Mouse (Mus musculus) lung, embryonic 16.5 days (tissue): ENCODE results near the gene Pcgf3. TPM values are rescaled to one million over a fixed set of nuclear protein-coding genes. Genes with fewer than 3 reads are reported as not detected.

Experiments
- ATAC-seq: fragments of 200-750 bp; cut with Nextera tagmentation; 2 replicates; pipeline ENCODE4 v1.8.0; 2017; ENCODE audit warnings: low read depth, mild to moderate bottlenecking, moderate library complexity
- H3K27ac ChIP-seq: fragments of 300-500 bp; sonication (generic); 2 replicates; pipeline ENCODE4 v1.5.1; 2014; ENCODE audit warnings: mild to moderate bottlenecking, control low read depth, low read length
- H3K27me3 ChIP-seq: fragments of 300-500 bp; sonication (generic); 2 replicates; pipeline ENCODE4 v1.6.1; 2014; ENCODE audit warnings: low read depth, low read length, mixed read lengths; ENCODE audit not compliant: control insufficient read depth, insufficient read depth
- H3K36me3 ChIP-seq: fragments of 300-500 bp; sonication (generic); 2 replicates; pipeline ENCODE4 v1.6.1; 2014; ENCODE audit warnings: low read length; ENCODE audit not compliant: control insufficient read depth, insufficient read depth
- H3K4me1 ChIP-seq: fragments of 300-500 bp; sonication (generic); replicated peaks from 2 replicates; pipeline ENCODE4 v1.6.1; 2014; ENCODE audit warnings: low read length, mixed read lengths; ENCODE audit not compliant: control insufficient read depth, insufficient read depth
- H3K4me2 ChIP-seq: fragments of 300-500 bp; sonication (generic); 2 replicates; pipeline ENCODE4 v1.6.1; 2014; ENCODE audit warnings: low read depth, low read length, control low read depth
- H3K4me3 ChIP-seq: fragments of 300-500 bp; sonication (generic); 2 replicates; pipeline ENCODE4 v1.5.1; 2014; ENCODE audit warnings: mild to moderate bottlenecking, low read length, control low read depth
- H3K9ac ChIP-seq: fragments of 300-500 bp; sonication (generic); 2 replicates; pipeline ENCODE4 v1.6.1; 2014; ENCODE audit warnings: low read length, control low read depth
- H3K9me3 ChIP-seq: fragments of 300-500 bp; sonication (generic); 2 replicates; pipeline ENCODE4 v1.6.1; 2016; ENCODE audit warnings: low read length; ENCODE audit not compliant: control insufficient read depth
- WGBS: fragments of 180-500 bp; shearing (Covaris S2); extraction: QIAGEN DNeasy Blood & Tissue Kit; methylation state at CpG from one replicate; pipeline ENCODE4 v1.1.7; 2014; 5-methylcytosine and 5-hydroxymethylcytosine counted together
- polyA plus RNA-seq: library from polyadenylated mRNA; unstranded; fragments of >200 nt; fragmentation: Nextera tagmentation; extraction: Ambion mirVana; gene quantifications from 2 replicates; pipeline ENCODE4 v1.2.1, GENCODE M21; 2015

Pcgf3 gene
- polyA plus RNA-seq, result 16.9 and 18.9 TPM in 2 replicates

- Histone ChIP-seq H3K4me1 (peaks cover 16% of the 10 kb centered on the region), H3K27me3 (no peaks in the 10 kb centered on the region), H3K36me3 (no peaks in the 10 kb centered on the region), H3K27ac (peak within 1 kb of the TSS; percentile 78), H3K4me2 (peak within 1 kb of the TSS; percentile 94), H3K4me3 (peak within 1 kb of the TSS; percentile 82), H3K9ac (peak within 1 kb of the TSS; percentile 97), H3K9me3 (no peaks in the 10 kb centered on the region)
- ATAC-seq, result peak; percentile 98
- under 1% methylated on average over 60 of the region's 62 CpGs for WGBS
These were observed at the start of gene Pcgf3 for GRCm38 (mm10) chr5:108461082-108462065. Gene Pcgf3 (plus strand): TSS chr5:108461232.

- H3K9ac ChIP-seq, result no peak overlapping the region
- no peaks in the 10 kb centered on the region for H3K36me3 ChIP-seq
- ATAC-seq, result no peak
- no peak overlapping the region for H3K27ac ChIP-seq
- no peak overlapping the region for H3K4me2 ChIP-seq
- H3K27me3 ChIP-seq, result no peaks in the 10 kb centered on the region
- no peaks in the 10 kb centered on the region for H3K9me3 ChIP-seq
- H3K4me3 ChIP-seq, result no peak overlapping the region
- WGBS, result 52% methylated on average over 2 of the region's 2 CpGs
- H3K4me1 ChIP-seq, result no peaks in the 10 kb centered on the region
These were observed 46.3 kb upstream of the Pcgf3 start for GRCm38 (mm10) chr5:108414711-108415110.

DNA sequence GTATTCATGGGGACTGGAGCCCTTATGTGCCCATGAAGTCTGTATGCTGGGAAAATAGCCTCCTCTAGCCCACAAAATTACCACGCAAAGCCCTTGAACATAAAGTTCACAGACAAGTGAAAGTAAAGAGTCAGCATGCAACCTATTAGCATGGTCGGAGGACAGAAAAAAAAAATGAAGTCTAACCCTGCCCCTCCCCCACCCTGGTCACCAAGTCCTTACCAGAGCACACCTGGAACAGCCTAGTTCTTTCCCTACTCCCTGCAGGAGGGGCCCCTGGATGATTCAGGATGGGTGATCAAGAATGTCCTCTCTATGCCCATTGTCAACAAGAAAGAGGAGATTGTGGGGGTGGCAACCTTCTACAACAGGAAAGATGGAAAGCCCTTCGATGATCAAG is 38.3 kb upstream of the Pcgf3 start:
- WGBS, result 74% methylated on average over 3 of the region's 3 CpGs
- Histone ChIP-seq H3K4me1 (no peaks in the 10 kb centered on the region), H3K4me3 (no peak overlapping the region), H3K9ac (no peak overlapping the region), H3K9me3 (no peaks in the 10 kb centered on the region), H3K27ac (no peak overlapping the region), H3K36me3 (no peaks in the 10 kb centered on the region), H3K4me2 (no peak overlapping the region), H3K27me3 (no peaks in the 10 kb centered on the region)
- no peak for ATAC-seq

DNA sequence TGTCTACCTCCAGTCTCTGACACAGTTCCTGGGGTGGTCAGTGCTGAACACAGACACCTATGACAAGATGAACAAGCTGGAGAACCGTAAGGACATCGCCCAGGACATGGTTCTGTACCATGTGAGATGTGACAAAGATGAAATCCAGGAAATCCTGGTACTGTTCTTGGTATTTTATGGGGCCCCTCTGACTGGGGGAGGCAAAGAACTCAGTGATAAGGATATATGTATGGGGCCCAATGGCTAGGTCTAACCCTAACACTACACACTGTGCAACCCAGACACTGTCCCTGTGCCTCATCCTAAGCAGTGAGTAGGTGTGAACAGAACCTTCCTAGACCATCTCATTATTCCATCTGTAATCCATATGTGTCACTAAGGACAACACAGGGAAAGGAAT is 37.6 kb upstream of the Pcgf3 start:
- Histone ChIP-seq H3K36me3 (no peaks in the 10 kb centered on the region), H3K4me2 (no peak overlapping the region), H3K9me3 (no peaks in the 10 kb centered on the region), H3K4me1 (no peaks in the 10 kb centered on the region), H3K9ac (no peak overlapping the region), H3K27ac (no peak overlapping the region), H3K4me3 (no peak overlapping the region), H3K27me3 (no peaks in the 10 kb centered on the region)
- ATAC-seq, result no peak; the same call in 1 of the 2 replicates
- WGBS, result 84% methylated on average over 2 of the region's 2 CpGs

DNA sequence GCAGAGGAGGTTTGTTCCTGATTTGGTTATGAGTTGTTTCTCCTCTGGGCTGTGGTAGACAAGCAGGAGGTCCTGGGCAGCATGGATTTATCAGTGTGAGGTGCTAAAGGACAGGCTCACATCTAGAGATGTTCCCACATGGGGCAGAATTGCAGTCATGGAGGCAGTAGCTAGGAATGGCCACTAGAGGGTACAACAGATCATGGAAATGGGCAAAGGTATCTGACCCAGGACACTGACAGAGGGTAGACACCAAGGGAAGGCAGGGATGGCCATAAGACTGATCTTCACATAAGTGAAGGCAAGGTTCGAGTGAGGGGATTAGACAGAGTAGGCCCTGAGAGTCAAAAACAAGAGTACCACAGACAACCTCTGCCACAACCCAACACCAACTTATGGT is 33.8 kb upstream of the Pcgf3 start:
- Histone ChIP-seq H3K9ac (no peak overlapping the region), H3K4me3 (no peak overlapping the region), H3K36me3 (peaks cover 11% of the 10 kb centered on the region), H3K27me3 (no peaks in the 10 kb centered on the region), H3K4me1 (no peaks in the 10 kb centered on the region), H3K9me3 (no peaks in the 10 kb centered on the region), H3K4me2 (no peak overlapping the region), H3K27ac (no peak overlapping the region)
- peak; percentile 51; the same call in 1 of the 2 replicates for ATAC-seq
- 48% methylated on average over 1 of the region's 1 CpGs for WGBS

- Histone ChIP-seq H3K27ac (no peak overlapping the region), H3K4me1 (peaks cover 14% of the 10 kb centered on the region), H3K4me3 (no peak overlapping the region), H3K4me2 (no peak overlapping the region), H3K9me3 (no peaks in the 10 kb centered on the region), H3K27me3 (no peaks in the 10 kb centered on the region), H3K36me3 (peaks cover 11% of the 10 kb centered on the region), H3K9ac (no peak overlapping the region)
- WGBS, result 72% methylated on average over 6 of the region's 6 CpGs
- ATAC-seq, result no peak
These were observed 29.8 kb upstream of the Pcgf3 start for GRCm38 (mm10) chr5:108431196-108431595.

- H3K27ac ChIP-seq, result no peak within 1 kb of the TSS
- peak within 1 kb of the TSS; percentile 95 for H3K9ac ChIP-seq
- no peaks in the 10 kb centered on the region for H3K9me3 ChIP-seq
- peak within 1 kb of the TSS; percentile 90 for H3K4me2 ChIP-seq
- peak; percentile 93 for ATAC-seq
- peaks cover 14% of the 10 kb centered on the region for H3K4me1 ChIP-seq
- under 1% methylated on average over 42 of the region's 42 CpGs for WGBS
- H3K4me3 ChIP-seq, result peak within 1 kb of the TSS; percentile 93
- H3K27me3 ChIP-seq, result no peaks in the 10 kb centered on the region
- H3K36me3 ChIP-seq, result peaks cover 11% of the 10 kb centered on the region
These were observed 27.0 kb upstream of the Pcgf3 start, which contains the start of gene Atp5k for GRCm38 (mm10) chr5:108433804-108434587. Gene Atp5k (minus strand): TSS chr5:108434448.

GRCm38 (mm10) chr5:108436101-108436500 is 24.9 kb upstream of the Pcgf3 start:
- Histone ChIP-seq H3K4me1 (peaks cover 14% of the 10 kb centered on the region), H3K27ac (no peak overlapping the region), H3K9ac (no peak overlapping the region), H3K27me3 (no peaks in the 10 kb centered on the region), H3K9me3 (no peaks in the 10 kb centered on the region), H3K36me3 (peaks cover 4% of the 10 kb centered on the region), H3K4me3 (no peak overlapping the region), H3K4me2 (no peak overlapping the region)
- WGBS, result 62% methylated on average over 2 of the region's 2 CpGs
- ATAC-seq, result no peak

- H3K9me3 ChIP-seq, result no peaks in the 10 kb centered on the region
- no peak overlapping the region for H3K4me3 ChIP-seq
- 73% methylated on average over 3 of the region's 3 CpGs for WGBS
- no peak overlapping the region for H3K27ac ChIP-seq
- H3K4me1 ChIP-seq, result peaks cover 6% of the 10 kb centered on the region
- no peaks in the 10 kb centered on the region for H3K36me3 ChIP-seq
- H3K27me3 ChIP-seq, result no peaks in the 10 kb centered on the region
- H3K4me2 ChIP-seq, result no peak overlapping the region
- ATAC-seq, result no peak
- no peak overlapping the region for H3K9ac ChIP-seq
These were observed 14.1 kb upstream of the Pcgf3 start for GRCm38 (mm10) chr5:108446973-108447372.
